ENCODE assay signal across 25 mouse cellular contexts in the genomic region with DNA sequence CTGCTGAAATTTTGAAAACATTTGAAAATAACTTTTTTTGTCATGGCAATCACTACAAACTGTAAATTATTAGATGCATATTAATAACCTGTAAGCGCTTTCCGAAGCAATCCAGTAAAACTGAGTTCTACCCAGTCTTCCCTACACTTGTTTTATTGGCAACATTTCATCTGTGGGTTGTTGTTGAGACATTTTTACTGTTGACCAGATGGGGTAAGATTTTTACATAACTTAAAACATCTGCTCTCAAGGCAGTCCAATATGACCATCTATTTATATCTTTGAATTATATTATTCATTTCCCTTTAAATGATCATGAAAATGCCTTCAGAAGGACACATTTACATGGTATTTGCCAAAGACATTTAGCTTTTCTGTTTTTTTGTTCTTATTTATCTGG.
DNase-seq lines count a peak whose midpoint lies in the region; ATAC-seq and TF ChIP-seq lines count a peak whose summit lies in the region.
"Had no signal": no experiment of that assay in that cellular context is flagged by ENCODE, and none has a peak within 500 bp of the region (broad histone marks: within the 10 kb centered on the region; RNA-seq: fewer than 3 reads in every experiment).

No protein-coding gene starts in this region.

- DNase-seq in layer of hippocampus, adult 11-12 months (ENCODE audit: low spot score), result peak; percentile 6
- no peak for DNase-seq in layer of hippocampus, adult 8-10 months (ENCODE audit: low spot score in 2 of 2)
- peak; percentile 52 for DNase-seq in layer of hippocampus, adult 9-10 months (ENCODE audit: low spot score)
- no peak for DNase-seq in layer of hippocampus, postnatal 25 days (ENCODE audit: extremely low spot score in 1 of 2, low spot score in 1 of 2)
- DNase-seq in lung, postnatal 0 days (ENCODE audit: low spot score), result peak; percentile 16
- DNase-seq in lung, adult 2 months, result no peak
- DNase-seq in ovary, postnatal 36 days (ENCODE audit: low spot score), result no peak
- DNase-seq: adrenal gland, adult 8-10 months; adrenal gland, postnatal 14 days; adrenal gland, postnatal 36 days; B cell, adult 2 months; cerebellum, adult 11-12 months; cerebellum, adult 2 months; cerebellum, adult 9-10 months; cerebellum, postnatal 10 days; cerebellum, postnatal 25 days had no signal

- H3K27ac ChIP-seq in lung, postnatal 0 days (ENCODE audit: low read length), result no peak overlapping the region
- H3K27ac ChIP-seq: embryonic facial prominence, embryonic 10.5 days; embryonic facial prominence, embryonic 12.5 days; forebrain, embryonic 13.5 days; forebrain, embryonic 15.5 days had no signal

- no peak for ATAC-seq in lung, postnatal 0 days
- ATAC-seq: activated CD4-positive, CD25-positive, alpha-beta regulatory T cell, adult 4 months; CD4-positive, CD25-positive, alpha-beta regulatory T cell, adult 4 months; forebrain, embryonic 13.5 days; forebrain, embryonic 15.5 days; Patski had no signal

- no peaks in the 10 kb centered on the region for H3K27me3 ChIP-seq in lung, postnatal 0 days (replicated peaks; ENCODE audit: insufficient read depth, low read length)
- H3K27me3 ChIP-seq: CH12.LX; embryonic facial prominence, embryonic 12.5 days; forebrain, embryonic 13.5 days; forebrain, embryonic 15.5 days had no signal

- H3K4me2 ChIP-seq in lung, postnatal 0 days (replicated peaks; ENCODE audit: low read depth, low read length), result no peak overlapping the region
- H3K4me2 ChIP-seq: embryonic facial prominence, embryonic 12.5 days; forebrain, embryonic 13.5 days; forebrain, embryonic 15.5 days had no signal

- no peaks in the 10 kb centered on the region for H3K4me1 ChIP-seq in lung, postnatal 0 days (ENCODE audit: insufficient read depth, low read depth, low read length)
- no peaks in the 10 kb centered on the region for H3K4me1 ChIP-seq in lung, adult 2 months (ENCODE audit: control insufficient read depth, insufficient read depth, low read length)
- H3K4me1 ChIP-seq: embryonic facial prominence, embryonic 10.5 days; embryonic facial prominence, embryonic 12.5 days; forebrain, embryonic 13.5 days; forebrain, embryonic 15.5 days had no signal

- H3K9me3 ChIP-seq in lung, postnatal 0 days (ENCODE audit: low read length), result no peaks in the 10 kb centered on the region
- H3K9me3 ChIP-seq: embryonic facial prominence, embryonic 10.5 days; embryonic facial prominence, embryonic 12.5 days; forebrain, embryonic 13.5 days; forebrain, embryonic 15.5 days had no signal

- no peak overlapping the region for H3K4me3 ChIP-seq in lung, postnatal 0 days (ENCODE audit: low read depth, low read length)
- H3K4me3 ChIP-seq in lung, adult 2 months (replicated peaks; ENCODE audit: extremely low read depth, low read depth, low read length), result no peak overlapping the region
- H3K4me3 ChIP-seq: embryonic facial prominence, embryonic 10.5 days; embryonic facial prominence, embryonic 12.5 days; forebrain, embryonic 13.5 days; forebrain, embryonic 15.5 days had no signal

- no peaks in the 10 kb centered on the region for H3K36me3 ChIP-seq in lung, postnatal 0 days (ENCODE audit: insufficient read depth, low read length)
- H3K36me3 ChIP-seq: embryonic facial prominence, embryonic 10.5 days; embryonic facial prominence, embryonic 12.5 days; forebrain, embryonic 15.5 days; G1E had no signal

- TF ChIP-seq POLR2A in lung, adult 2 months (IDR thresholded peaks at IDR 0.05; ENCODE audit: borderline replicate concordance, extremely low read depth, low read depth, low read length), result no peak

- no peak for TF ChIP-seq CTCF in lung, postnatal 0 days (IDR thresholded peaks at IDR 0.05)
- TF ChIP-seq CTCF in lung, adult 2 months (IDR thresholded peaks at IDR 0.05; ENCODE audit: insufficient read depth, low read length), result no peak

- TF ChIP-seq EP300 in lung, postnatal 0 days (IDR thresholded peaks at IDR 0.05), result no peak

- WGBS in lung, postnatal 0 days, result 88% methylated on average over 2 of the region's 2 CpGs
- WGBS in lung, adult 2 months, result 88% methylated on average over 2 of the region's 2 CpGs

- H3K9ac ChIP-seq in lung, postnatal 0 days (replicated peaks; ENCODE audit: low read depth), result no peak overlapping the region
- H3K9ac ChIP-seq: embryonic facial prominence, embryonic 12.5 days; forebrain, embryonic 13.5 days; forebrain, embryonic 15.5 days had no signal

Comparison
In these comparisons a context has a peak if more than half of its experiments do, and no peak if none do; other contexts are left out.
1. DNase-seq: peak in layer of hippocampus, adult 11-12 months (single experiment), layer of hippocampus, adult 9-10 months (single experiment) and lung, postnatal 0 days (single experiment); none in layer of hippocampus, adult 8-10 months (0 of 2), layer of hippocampus, postnatal 25 days (0 of 2), lung, adult 2 months (single experiment) and ovary, postnatal 36 days (single experiment).